Mouse (Mus musculus): ENCODE results near the gene Cox19. TPM values are rescaled to one million over a fixed set of nuclear protein-coding genes. Genes with fewer than 3 reads are reported as not detected.

Cox19 gene
- polyA plus RNA-seq, 1 experiment from 2014 or later: 131 TPM

DNA sequence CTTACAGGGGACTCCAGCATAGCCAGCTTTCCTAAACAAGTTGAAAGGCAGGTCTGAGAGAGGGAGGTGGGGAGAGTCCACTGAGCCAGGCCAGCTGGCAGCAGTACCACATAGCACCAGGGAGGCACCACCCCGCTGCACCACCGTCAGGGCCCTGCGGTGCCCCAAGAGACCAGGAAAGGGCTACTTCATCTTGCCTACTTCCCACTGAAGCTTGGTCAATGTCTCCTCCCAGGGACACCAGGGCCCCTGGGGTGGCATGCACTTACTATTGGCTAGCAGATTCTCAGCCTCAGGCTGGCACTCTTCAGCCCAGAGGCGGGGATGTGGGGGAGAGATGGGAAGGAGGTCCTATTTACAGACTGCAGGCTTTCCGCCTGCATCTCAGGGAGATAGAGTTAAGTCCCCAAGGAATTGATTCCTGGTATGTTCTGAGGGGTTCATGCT, 27.1 kb downstream of the Cox19 start:
- Histone ChIP-seq H3K9ac (replicated peaks) (peak overlapping the region; percentile 82; the same call in 1 of the 2 replicates), H3K27me3 (peaks cover 51% of the 10 kb centered on the region), H3K9me3 (no peaks in the 10 kb centered on the region), H3K4me2 (replicated peaks) (peak overlapping the region; percentile 91), H3K36me3 (no peaks in the 10 kb centered on the region), H3K4me1 (replicated peaks) (peaks cover 19% of the 10 kb centered on the region), H3K4me3 (replicated peaks) (peak overlapping the region; percentile 67), H3K27ac (no peak overlapping the region)
- 58% methylated on average over 5 of the region's 5 CpGs for WGBS
- ATAC-seq: no peak; the same call in 1 of the 2 replicates

GRCm38 (mm10) chr5:139323260-139323924, 27.8 kb downstream of the Cox19 start:
- Histone ChIP-seq H3K36me3 (no peaks in the 10 kb centered on the region), H3K4me3 (replicated peaks) (peak overlapping the region; percentile 67; the same call in 1 of the 2 replicates), H3K27me3 (peaks cover 51% of the 10 kb centered on the region), H3K9ac (replicated peaks) (no peak overlapping the region), H3K27ac (no peak overlapping the region), H3K9me3 (no peaks in the 10 kb centered on the region), H3K4me1 (replicated peaks) (peaks cover 19% of the 10 kb centered on the region), H3K4me2 (replicated peaks) (peak overlapping the region; percentile 91)
- ATAC-seq: no peak
- WGBS: 84% methylated on average over 9 of the region's 9 CpGs

DNA sequence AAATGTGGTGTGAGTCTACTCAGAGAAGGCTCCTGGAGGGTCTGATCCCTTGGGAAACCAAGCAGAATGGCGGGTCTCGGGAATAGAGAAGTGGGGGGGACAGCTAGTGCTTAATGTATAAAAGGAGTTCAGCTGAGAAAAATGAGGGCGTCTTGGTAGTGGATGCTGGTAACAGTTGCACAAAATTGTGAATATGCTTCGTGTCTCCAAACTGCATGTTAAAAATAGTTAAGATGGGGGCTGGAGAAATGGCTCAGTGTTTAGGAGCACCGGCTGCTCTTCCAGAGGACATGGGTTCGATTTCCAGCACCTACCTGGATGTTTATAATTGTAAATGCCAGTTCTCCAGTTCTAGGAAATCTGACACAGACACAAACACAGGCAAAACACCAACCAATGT, 29.9 kb downstream of the Cox19 start:
- WGBS: 79% methylated on average over 6 of the region's 6 CpGs
- H3K9me3 ChIP-seq: no peaks in the 10 kb centered on the region
- ATAC-seq: no peak
- H3K4me3 ChIP-seq (replicated peaks): no peak overlapping the region
- H3K27ac ChIP-seq: no peak overlapping the region
- H3K36me3 ChIP-seq: no peaks in the 10 kb centered on the region
- H3K4me1 ChIP-seq (replicated peaks): peaks cover 19% of the 10 kb centered on the region
- peaks cover 38% of the 10 kb centered on the region for H3K27me3 ChIP-seq
- no peak overlapping the region for H3K9ac ChIP-seq (replicated peaks)
- H3K4me2 ChIP-seq (replicated peaks): no peak overlapping the region

DNA sequence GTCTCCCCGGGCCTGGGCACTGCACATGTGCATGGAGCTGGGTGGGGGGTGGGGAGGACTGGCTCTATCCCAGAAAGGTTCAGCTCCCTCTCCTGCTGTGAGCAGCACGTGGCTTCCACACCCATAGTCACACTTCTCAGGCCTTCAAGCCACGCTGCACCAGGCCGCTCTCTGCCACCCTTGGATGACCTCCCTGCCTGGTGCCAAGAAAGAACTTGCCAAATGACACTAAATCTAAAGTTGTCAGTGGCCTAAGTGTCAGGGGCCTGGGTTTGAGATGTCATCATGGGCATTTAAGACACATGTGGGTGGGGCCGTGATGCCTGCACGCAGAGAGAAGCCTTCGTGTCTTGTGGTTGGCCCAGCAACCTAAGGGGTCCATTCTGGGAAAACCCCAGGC, 30.8 kb downstream of the Cox19 start:
- Histone ChIP-seq H3K27me3 (peaks cover 29% of the 10 kb centered on the region), H3K9ac (replicated peaks) (no peak overlapping the region), H3K36me3 (no peaks in the 10 kb centered on the region), H3K4me1 (replicated peaks) (peaks cover 19% of the 10 kb centered on the region), H3K4me3 (replicated peaks) (no peak overlapping the region), H3K4me2 (replicated peaks) (no peak overlapping the region), H3K27ac (no peak overlapping the region), H3K9me3 (no peaks in the 10 kb centered on the region)
- no peak for ATAC-seq
- 82% methylated on average over 7 of the region's 7 CpGs for WGBS

DNA sequence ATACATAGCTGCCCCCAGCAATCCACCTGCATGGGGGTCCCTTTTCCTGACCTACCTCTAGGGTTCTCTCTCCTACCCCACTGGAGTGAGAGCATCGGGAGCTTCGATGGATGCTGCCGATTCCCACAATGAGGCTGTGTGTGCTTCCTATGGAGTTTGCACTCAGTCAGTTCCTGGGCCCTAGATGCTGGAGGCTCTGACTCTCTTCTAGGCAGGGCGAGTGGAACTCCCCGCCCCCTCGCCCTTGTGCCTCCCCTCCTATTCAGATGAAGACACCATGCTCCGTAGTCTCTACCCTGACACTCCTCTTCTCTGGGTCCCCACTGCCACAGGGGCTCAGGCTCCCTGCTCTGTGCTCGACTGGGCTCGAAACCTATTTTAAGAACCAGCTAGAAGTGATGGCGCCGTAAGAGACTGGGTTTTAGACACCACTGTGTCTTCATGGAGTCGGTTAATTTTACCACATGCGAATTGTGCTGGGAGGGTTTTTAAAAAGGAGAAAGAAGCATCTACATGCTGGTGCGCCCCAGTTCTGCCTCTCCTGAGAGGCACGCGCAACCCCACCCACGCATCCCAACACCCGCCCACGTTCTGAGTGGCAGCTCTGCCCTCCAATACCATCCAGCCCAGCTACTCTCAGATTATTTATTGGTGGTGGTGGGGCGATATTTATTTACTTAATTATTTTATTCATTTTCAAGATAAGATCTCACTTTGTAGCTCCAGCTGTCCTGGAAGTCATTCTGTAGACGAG, 33.3 kb downstream of the Cox19 start:
- Histone ChIP-seq H3K27ac (no peak overlapping the region), H3K9me3 (no peaks in the 10 kb centered on the region), H3K27me3 (peaks cover 5% of the 10 kb centered on the region; the same call in 1 of the 2 replicates), H3K4me3 (replicated peaks) (no peak overlapping the region), H3K4me2 (replicated peaks) (no peak overlapping the region), H3K4me1 (replicated peaks) (no peaks in the 10 kb centered on the region), H3K9ac (replicated peaks) (no peak overlapping the region), H3K36me3 (no peaks in the 10 kb centered on the region)
- no peak for ATAC-seq
- WGBS: 66% methylated on average over 21 of the region's 21 CpGs

GRCm38 (mm10) chr5:139316982-139317675, 34.1 kb downstream of the Cox19 start:
- Histone ChIP-seq H3K4me1 (replicated peaks) (no peaks in the 10 kb centered on the region), H3K27ac (no peak overlapping the region), H3K36me3 (no peaks in the 10 kb centered on the region), H3K9ac (replicated peaks) (no peak overlapping the region), H3K27me3 (no peaks in the 10 kb centered on the region), H3K4me2 (replicated peaks) (no peak overlapping the region), H3K4me3 (replicated peaks) (no peak overlapping the region), H3K9me3 (no peaks in the 10 kb centered on the region)
- no peak for ATAC-seq
- 81% methylated on average over 6 of the region's 6 CpGs for WGBS

DNA sequence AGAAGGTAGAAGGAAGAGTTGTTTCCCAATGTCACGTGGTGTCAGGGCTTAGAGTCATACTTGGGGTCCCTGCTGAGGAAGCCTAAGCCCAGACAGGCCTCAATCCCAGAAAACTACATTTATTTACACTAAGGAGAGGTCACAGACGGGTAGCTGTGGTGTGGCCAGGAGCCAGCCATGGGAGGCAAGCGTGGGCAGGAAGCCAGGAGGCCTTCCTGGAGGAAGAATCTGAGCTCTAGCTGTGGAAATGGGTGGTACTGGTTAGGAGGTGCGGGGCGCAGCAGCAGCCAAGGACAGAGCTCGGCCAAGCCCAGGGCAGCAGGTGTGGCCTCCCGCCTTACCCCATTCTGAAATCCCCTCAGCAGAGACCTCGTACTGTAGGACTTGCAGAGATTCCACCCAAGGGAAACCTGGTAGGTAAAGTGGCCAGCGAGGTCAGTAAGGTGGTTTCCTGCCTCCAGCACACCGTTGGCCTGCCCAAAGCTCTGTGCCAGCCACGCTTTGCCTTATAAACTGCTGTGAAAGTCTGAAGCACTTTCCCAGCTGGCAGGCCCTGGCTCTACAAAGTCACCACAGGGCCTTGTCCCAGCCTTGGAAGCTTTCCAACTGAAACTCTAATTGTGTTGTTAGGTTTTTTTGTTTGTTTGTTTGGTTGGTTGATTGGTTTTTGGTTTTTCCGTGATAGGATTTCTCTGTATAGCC, 36.1 kb downstream of the Cox19 start:
- Histone ChIP-seq H3K4me1 (replicated peaks) (no peaks in the 10 kb centered on the region), H3K4me3 (replicated peaks) (no peak overlapping the region), H3K27me3 (no peaks in the 10 kb centered on the region), H3K27ac (no peak overlapping the region), H3K36me3 (no peaks in the 10 kb centered on the region), H3K4me2 (replicated peaks) (no peak overlapping the region), H3K9me3 (no peaks in the 10 kb centered on the region), H3K9ac (replicated peaks) (no peak overlapping the region)
- no peak for ATAC-seq
- 80% methylated on average over 12 of the region's 12 CpGs for WGBS

GRCm38 (mm10) chr5:139313536-139313935, 37.7 kb downstream of the Cox19 start:
- ATAC-seq: no peak
- Histone ChIP-seq H3K36me3 (no peaks in the 10 kb centered on the region), H3K27me3 (no peaks in the 10 kb centered on the region), H3K4me1 (replicated peaks) (no peaks in the 10 kb centered on the region), H3K27ac (no peak overlapping the region), H3K4me3 (replicated peaks) (no peak overlapping the region), H3K9me3 (no peaks in the 10 kb centered on the region), H3K4me2 (replicated peaks) (no peak overlapping the region), H3K9ac (replicated peaks) (no peak overlapping the region)
- 95% methylated on average over 9 of the region's 9 CpGs for WGBS

- Histone ChIP-seq H3K4me2 (replicated peaks) (no peak overlapping the region), H3K9ac (replicated peaks) (no peak overlapping the region), H3K27ac (no peak overlapping the region), H3K36me3 (no peaks in the 10 kb centered on the region), H3K4me3 (replicated peaks) (no peak overlapping the region), H3K9me3 (no peaks in the 10 kb centered on the region), H3K27me3 (no peaks in the 10 kb centered on the region), H3K4me1 (replicated peaks) (no peaks in the 10 kb centered on the region)
- 89% methylated on average over 9 of the region's 9 CpGs for WGBS
- ATAC-seq: no peak
These were observed 39.4 kb downstream of the Cox19 start for GRCm38 (mm10) chr5:139311822-139312221.

DNA sequence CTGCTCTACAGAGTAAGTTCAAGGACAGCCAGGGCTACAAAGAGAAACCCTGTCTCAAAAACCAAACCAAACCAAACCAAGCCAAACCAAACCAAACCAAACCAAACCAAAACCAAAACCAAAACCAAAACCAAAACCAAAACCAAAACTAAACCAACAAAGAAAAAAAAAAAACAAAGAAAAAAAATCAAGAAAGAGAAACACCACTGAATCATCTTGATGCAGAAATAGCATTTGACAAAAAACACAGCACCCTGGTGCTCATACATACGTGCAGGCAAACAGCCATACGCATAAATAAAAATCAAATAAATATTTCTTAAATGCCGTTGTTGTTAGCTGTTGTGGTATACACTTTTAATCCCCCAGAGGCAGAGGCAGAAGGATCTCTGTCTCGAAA, 40.7 kb downstream of the Cox19 start:
- Histone ChIP-seq H3K9me3 (no peaks in the 10 kb centered on the region), H3K9ac (replicated peaks) (no peak overlapping the region)

GRCm38 (mm10) chr5:139309946-139310345, 41.3 kb downstream of the Cox19 start:
- WGBS: 83% methylated on average over 3 of the region's 3 CpGs
- no peak for ATAC-seq
- Histone ChIP-seq H3K9ac (replicated peaks) (no peak overlapping the region), H3K9me3 (no peaks in the 10 kb centered on the region), H3K4me3 (replicated peaks) (no peak overlapping the region), H3K4me2 (replicated peaks) (no peak overlapping the region), H3K27me3 (no peaks in the 10 kb centered on the region), H3K36me3 (no peaks in the 10 kb centered on the region), H3K27ac (no peak overlapping the region), H3K4me1 (replicated peaks) (no peaks in the 10 kb centered on the region)

More for the DNA sequence above, 40.7 kb downstream of the Cox19 start:
- 94% methylated on average over 4 of the region's 4 CpGs for WGBS
- no peak overlapping the region for H3K4me2 ChIP-seq (replicated peaks)
- no peak overlapping the region for H3K4me3 ChIP-seq (replicated peaks)
- no peaks in the 10 kb centered on the region for H3K36me3 ChIP-seq
- ATAC-seq: no peak
- no peaks in the 10 kb centered on the region for H3K4me1 ChIP-seq (replicated peaks)
- H3K27me3 ChIP-seq: no peaks in the 10 kb centered on the region
- no peak overlapping the region for H3K27ac ChIP-seq

Measured in midbrain, embryonic 13.5 days (tissue).